9 mouse cellular contexts compared by ENCODE assay signal in genomic region chr19:42272003-42272963, GRCm38 (mm10). TPM values are rescaled to one million over a fixed set of nuclear protein-coding genes. Genes with fewer than 3 reads are reported as not detected.
DNase-seq lines count a peak whose midpoint lies in the region; ATAC-seq and TF ChIP-seq lines count a peak whose summit lies in the region.
"Had no signal": no experiment of that assay in that cellular context is flagged by ENCODE, and none has a peak within 500 bp of the region (broad histone marks: within the 10 kb centered on the region; RNA-seq: fewer than 3 reads in every experiment).

No protein-coding gene starts in this region.

- no peak overlapping the region for H3K4me2 ChIP-seq in embryonic facial prominence, embryonic 14.5 days (ENCODE audit: low read depth, low read length)
- H3K4me2 ChIP-seq: lung, embryonic 15.5 days had no signal

- peak; percentile 39 for DNase-seq in G1E (ENCODE audit: low spot score)
- DNase-seq in adrenal gland, postnatal 4 days (ENCODE audit: low spot score in 2 of 2), result peak; percentile 42 to 71
- DNase-seq in embryonic facial prominence, embryonic 14.5 days (ENCODE audit: low spot score), result peak; percentile 68
- peak; percentile 80 to 88 for DNase-seq in heart, postnatal 10 days
- DNase-seq in layer of hippocampus, postnatal 14 days (ENCODE audit: low spot score in 2 of 2), result peak; percentile 87 to 92
- DNase-seq in skeletal muscle tissue, adult 2 months (ENCODE audit: low read depth, low spot score), result peak; percentile 57

- H3K4me1 ChIP-seq in G1E (ENCODE audit: insufficient read depth, low read depth, low read length), result no peaks in the 10 kb centered on the region
- H3K4me1 ChIP-seq in embryonic facial prominence, embryonic 14.5 days (ENCODE audit: control insufficient read depth, insufficient read depth, low read length), result no peaks in the 10 kb centered on the region
- H3K4me1 ChIP-seq: lung, embryonic 15.5 days had no signal

- peak; percentile 86 for TF ChIP-seq CTCF in G1E (IDR thresholded peaks at IDR 0.05; ENCODE audit: low read depth, low read length)

- H3K27ac ChIP-seq in embryonic facial prominence, embryonic 14.5 days (replicated peaks; ENCODE audit: low read depth, low read length), result no peak overlapping the region
- H3K27ac ChIP-seq: lung, embryonic 15.5 days had no signal

- no peak overlapping the region for H3K4me3 ChIP-seq in G1E (ENCODE audit: low read depth, low read length)
- no peak overlapping the region for H3K4me3 ChIP-seq in embryonic facial prominence, embryonic 14.5 days (ENCODE audit: low read depth, low read length)
- H3K4me3 ChIP-seq: lung, embryonic 15.5 days had no signal

- H3K9ac ChIP-seq in embryonic facial prominence, embryonic 14.5 days (ENCODE audit: low read depth, low read length), result no peak overlapping the region
- H3K9ac ChIP-seq: lung, embryonic 15.5 days had no signal

- no peak for ATAC-seq in G1E (ENCODE audit: extremely low read depth, insufficient number of reproducible peaks, low FRiP score, poor library complexity, severe bottlenecking)
- ATAC-seq in embryonic facial prominence, embryonic 14.5 days (ENCODE audit: low read depth), result peak; percentile 45
- ATAC-seq in megakaryocyte-erythroid progenitor cell, adult 5-6 weeks (replicated peaks; ENCODE audit: low FRiP score, low TSS enrichment, poor library complexity, severe bottlenecking), result peak; percentile 63; the same call in 1 of the 2 replicates
- no peak for ATAC-seq in inflammation-experienced regulatory T-cells, adult 6 months

- H3K9me3 ChIP-seq in G1E (replicated peaks), result no peaks in the 10 kb centered on the region
- H3K9me3 ChIP-seq in embryonic facial prominence, embryonic 14.5 days (ENCODE audit: control insufficient read depth, low read length), result no peaks in the 10 kb centered on the region
- H3K9me3 ChIP-seq: lung, embryonic 15.5 days had no signal

- 34% methylated on average over 14 of the region's 14 CpGs for WGBS in embryonic facial prominence, embryonic 14.5 days

- H3K27me3 ChIP-seq in G1E (ENCODE audit: insufficient read depth, low read length), result peaks cover 13% of the 10 kb centered on the region; the same call in 1 of the 2 replicates
- no peaks in the 10 kb centered on the region; the same call in 1 of the 2 replicates for H3K27me3 ChIP-seq in embryonic facial prominence, embryonic 14.5 days (replicated peaks; ENCODE audit: control insufficient read depth, insufficient read depth, low read length)

- intact Hi-C loops in heart, postnatal 10 days (cut with DNase I), result loop anchor here (1.0 to 5.0 kb wide), 3 partner anchors 35 to 81 kb away; no protein-coding TSS in a partner anchor

- H3K36me3 ChIP-seq in G1E (replicated peaks), result no peaks in the 10 kb centered on the region
- no peaks in the 10 kb centered on the region for H3K36me3 ChIP-seq in embryonic facial prominence, embryonic 14.5 days (ENCODE audit: control insufficient read depth, insufficient read depth, low read length)
- H3K36me3 ChIP-seq: lung, embryonic 15.5 days had no signal

RNA-seq across cellular contexts. Expression of gene Golga7b, which starts 24.9 kb away (rescaled TPM):
- not detected in 2 replicates for total RNA-seq in G1E (2014; fragmentation: Nextera tagmentation)
- 0.11 TPM in 1 of 2 replicates, not detected in the other for total RNA-seq in G1E (2017)
- not detected in 2 replicates for polyA plus RNA-seq in G1E (2012)
- total RNA-seq in adrenal gland, postnatal 4 days (2021), result 1 to 10 TPM; 2.3 to 3.4 TPM
- 3.0 and 3.2 TPM in 2 replicates for polyA plus RNA-seq in embryonic facial prominence, embryonic 14.5 days (2014; fragmentation: Nextera tagmentation; extraction: Ambion mirVana)
- total RNA-seq in heart, postnatal 10 days (2021), result under 1 TPM; 0.29 to 0.30 TPM
- total RNA-seq in layer of hippocampus, postnatal 14 days (2021), result 10 to 100 TPM; 82.6 to 85.8 TPM
- total RNA-seq in megakaryocyte-erythroid progenitor cell, adult 5-6 weeks (2014; fragmentation: Nextera tagmentation), result not detected in 2 replicates
- not detected in 2 replicates for total RNA-seq in megakaryocyte-erythroid progenitor cell, adult 5-6 weeks (2017)
- not detected for polyA plus RNA-seq in inflammation-experienced regulatory T-cells, adult 6 months (2017; shearing (Covaris generic))

Comparison
In these comparisons a context has a peak if more than half of its experiments do, and no peak if none do; other contexts are left out.
1. ATAC-seq: peak in embryonic facial prominence, embryonic 14.5 days (single experiment) and megakaryocyte-erythroid progenitor cell, adult 5-6 weeks (single experiment); none in G1E (single experiment) and inflammation-experienced regulatory T-cells, adult 6 months (single experiment).
2. DNase-seq: peak in every context shown above with its lines; median percentile 90 in layer of hippocampus, postnatal 14 days; 84 in heart, postnatal 10 days; 68 in embryonic facial prominence, embryonic 14.5 days; 57 in skeletal muscle tissue, adult 2 months; 56 in adrenal gland, postnatal 4 days; 39 in G1E.
3. RNA of gene Golga7b, which starts 24.9 kb away (total RNA-seq): 82.6 to 85.8 TPM in layer of hippocampus, postnatal 14 days; 2.3 to 3.4 TPM in adrenal gland, postnatal 4 days, 0.29 to 0.30 TPM in heart, postnatal 10 days, 0.11 TPM in G1E and not detected in megakaryocyte-erythroid progenitor cell, adult 5-6 weeks; every median in the first group is over 10 times any median in the second.